Mouse (Mus musculus) hindbrain, embryonic 13.5 days (tissue): ENCODE results near the gene Gm20388. TPM values are rescaled to one million over a fixed set of nuclear protein-coding genes. Genes with fewer than 3 reads are reported as not detected.
A peak's percentile ranks its signal among the peaks of the same experiment; 100 is the strongest.

Experiments
- ATAC-seq: fragments of 200-750 bp; cut with Nextera tagmentation; 2 replicates; pipeline ENCODE4 v1.8.0; 2017; ENCODE audit warnings: moderate TSS enrichment; ENCODE audit not compliant: low FRiP score
- H3K27ac ChIP-seq: fragments of 300-500 bp; sonication (generic); 2 replicates; pipeline ENCODE4 v1.5.1; 2015; ENCODE audit warnings: inconsistent platforms, mild to moderate bottlenecking, moderate library complexity
- H3K27me3 ChIP-seq: fragments of 300-500 bp; sonication (generic); 2 replicates; pipeline ENCODE4 v1.6.1; 2015; ENCODE audit warnings: mild to moderate bottlenecking, inconsistent platforms
- H3K36me3 ChIP-seq: fragments of 300-500 bp; sonication (generic); 2 replicates; pipeline ENCODE4 v1.6.1; 2015; ENCODE audit warnings: mild to moderate bottlenecking, inconsistent platforms
- H3K4me1 ChIP-seq: fragments of 300-500 bp; sonication (generic); replicated peaks from 2 replicates; pipeline ENCODE4 v1.6.1; 2015; ENCODE audit warnings: inconsistent platforms
- H3K4me2 ChIP-seq: fragments of 300-500 bp; sonication (generic); 2 replicates; pipeline ENCODE4 v1.6.1; 2015; ENCODE audit warnings: inconsistent platforms, mild to moderate bottlenecking, moderate library complexity
- H3K4me3 ChIP-seq: fragments of 300-500 bp; sonication (generic); 2 replicates; pipeline ENCODE4 v1.5.1; 2015; ENCODE audit warnings: mild to moderate bottlenecking, inconsistent platforms
- H3K9ac ChIP-seq: fragments of 300-500 bp; sonication (generic); 2 replicates; pipeline ENCODE4 v1.6.1; 2015; ENCODE audit warnings: mild to moderate bottlenecking, inconsistent platforms
- H3K9me3 ChIP-seq: fragments of 300-500 bp; sonication (generic); 2 replicates; pipeline ENCODE4 v1.6.1; 2016; ENCODE audit warnings: inconsistent platforms
- WGBS: fragments of 180-500 bp; shearing (Covaris S2); methylation state at CpG from one replicate; pipeline ENCODE4 v1.1.7; 2015; 5-methylcytosine and 5-hydroxymethylcytosine counted together
- polyA plus RNA-seq: library from polyadenylated mRNA; unstranded; fragments of >200 nt; fragmentation: Nextera tagmentation; extraction: Ambion mirVana; gene quantifications from 2 replicates; pipeline ENCODE4 v1.2.1, GENCODE M21; 2015

Gene Gm20388
- polyA plus RNA-seq, 1 experiment from 2014 or later = 1.9 TPM

DNA sequence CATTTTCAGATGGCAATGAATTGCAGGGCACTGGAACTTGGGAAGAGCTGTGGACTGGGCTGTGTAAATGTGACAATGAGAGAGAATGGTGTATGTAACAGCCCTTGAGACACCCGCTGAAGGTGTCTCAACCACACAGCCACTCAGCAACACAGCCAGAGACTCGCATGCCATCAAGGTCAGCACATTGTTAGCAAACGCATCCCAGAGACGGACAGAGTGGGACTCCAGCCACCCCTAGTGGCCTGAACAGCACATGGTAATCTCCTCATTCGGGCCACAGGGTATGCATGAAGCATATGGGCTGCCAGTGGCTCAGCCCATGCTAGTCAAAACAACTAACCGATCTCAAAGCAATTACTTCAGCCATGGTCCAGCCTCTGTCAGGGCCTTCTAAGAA is 4468.6 kb downstream of the Gm20388 start:
- H3K27me3 ChIP-seq = no peaks in the 10 kb centered on the region
- no peak overlapping the region for H3K4me2 ChIP-seq
- peaks cover 53% of the 10 kb centered on the region for H3K36me3 ChIP-seq
- H3K4me1 ChIP-seq = peaks cover 17% of the 10 kb centered on the region
- H3K4me3 ChIP-seq = no peak overlapping the region
- H3K27ac ChIP-seq = no peak overlapping the region
- WGBS = 68% methylated on average over 6 of the region's 6 CpGs
- H3K9me3 ChIP-seq = no peaks in the 10 kb centered on the region
- no peak overlapping the region for H3K9ac ChIP-seq
- no peak for ATAC-seq

GRCm38 (mm10) chr8:124382235-124382634 is 4471.6 kb downstream of the Gm20388 start:
- Histone ChIP-seq H3K9me3 (no peaks in the 10 kb centered on the region), H3K36me3 (peaks cover 39% of the 10 kb centered on the region), H3K4me2 (no peak overlapping the region), H3K4me1 (peaks cover 25% of the 10 kb centered on the region), H3K4me3 (no peak overlapping the region), H3K27me3 (no peaks in the 10 kb centered on the region), H3K27ac (peak overlapping the region; percentile 42; the same call in 1 of the 2 replicates), H3K9ac (peak overlapping the region; percentile 36; the same call in 1 of the 2 replicates)
- 42% methylated on average over 10 of the region's 10 CpGs for WGBS
- ATAC-seq = no peak

DNA sequence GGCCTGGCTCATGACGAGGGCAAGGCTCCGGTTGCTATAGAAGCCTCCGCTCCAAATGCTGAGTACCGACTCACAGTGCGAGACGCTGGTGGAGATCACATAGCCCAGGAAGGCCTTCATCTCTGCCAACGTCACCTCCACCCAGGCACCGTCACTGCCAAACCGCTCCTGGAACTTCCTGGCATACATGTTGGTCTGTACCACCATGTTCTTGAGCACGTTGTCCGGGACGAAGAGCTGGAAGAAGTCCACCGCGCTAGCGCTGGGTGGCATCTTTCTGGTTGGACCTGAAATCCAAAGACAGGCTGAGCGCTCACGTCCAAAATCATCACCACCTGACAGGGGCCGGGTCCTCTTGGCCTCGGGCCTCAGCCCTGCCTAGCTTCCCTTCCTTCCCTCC is 4473.7 kb downstream of the Gm20388 start:
- Histone ChIP-seq H3K36me3 (peaks cover 22% of the 10 kb centered on the region), H3K9ac (no peak overlapping the region; the same call in 1 of the 2 replicates), H3K27ac (no peak overlapping the region), H3K4me2 (no peak overlapping the region), H3K9me3 (no peaks in the 10 kb centered on the region), H3K27me3 (no peaks in the 10 kb centered on the region), H3K4me1 (peaks cover 25% of the 10 kb centered on the region), H3K4me3 (no peak overlapping the region)
- no peak for ATAC-seq
- WGBS = 95% methylated on average over 19 of the region's 19 CpGs

GRCm38 (mm10) chr8:124386225-124386899 is 4475.7 kb downstream of the Gm20388 start:
- Histone ChIP-seq H3K9ac (no peak overlapping the region), H3K4me2 (no peak overlapping the region)

GRCm38 (mm10) chr8:124389495-124389894 is 4478.9 kb downstream of the Gm20388 start:
- H3K4me1 ChIP-seq = peaks cover 18% of the 10 kb centered on the region
- ATAC-seq = no peak
- WGBS = 88% methylated on average over 11 of the region's 11 CpGs

More at GRCm38 (mm10) chr8:124386225-124386899, 4475.7 kb downstream of the Gm20388 start:
- WGBS = 73% methylated on average over 23 of the region's 23 CpGs
- Histone ChIP-seq H3K9me3 (no peaks in the 10 kb centered on the region), H3K36me3 (peaks cover 14% of the 10 kb centered on the region), H3K4me1 (peaks cover 24% of the 10 kb centered on the region), H3K27ac (peak overlapping the region; percentile 45; the same call in 1 of the 2 replicates), H3K4me3 (no peak overlapping the region), H3K27me3 (no peaks in the 10 kb centered on the region)
- ATAC-seq = peak; percentile 49; the same call in 1 of the 2 replicates

DNA sequence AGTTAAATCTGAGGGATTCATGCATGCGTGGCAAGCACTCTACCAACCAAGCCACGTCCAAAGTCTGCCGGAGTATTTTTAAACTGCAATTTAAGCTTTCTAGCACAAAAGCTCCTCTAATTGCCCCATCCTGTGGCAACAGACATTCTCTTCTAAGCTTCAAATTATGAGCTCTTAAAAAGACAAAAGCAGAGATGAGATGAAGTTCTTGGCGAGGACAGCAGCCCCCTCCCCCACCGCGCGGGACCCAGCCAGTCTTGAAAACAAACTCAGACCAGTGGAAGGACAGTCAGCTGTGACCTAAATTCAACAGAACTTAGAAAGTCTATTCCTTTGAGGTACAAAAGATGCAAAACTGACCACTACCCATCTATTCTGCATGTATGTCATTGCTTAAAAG is 4480.6 kb downstream of the Gm20388 start:
- no peaks in the 10 kb centered on the region for H3K27me3 ChIP-seq
- 86% methylated on average over 7 of the region's 7 CpGs for WGBS
- H3K27ac ChIP-seq = no peak overlapping the region

More at GRCm38 (mm10) chr8:124389495-124389894, 4478.9 kb downstream of the Gm20388 start:
- Histone ChIP-seq H3K4me2 (no peak overlapping the region), H3K4me3 (no peak overlapping the region), H3K27me3 (no peaks in the 10 kb centered on the region), H3K9me3 (no peaks in the 10 kb centered on the region), H3K27ac (no peak overlapping the region), H3K36me3 (no peaks in the 10 kb centered on the region), H3K9ac (no peak overlapping the region)

DNA sequence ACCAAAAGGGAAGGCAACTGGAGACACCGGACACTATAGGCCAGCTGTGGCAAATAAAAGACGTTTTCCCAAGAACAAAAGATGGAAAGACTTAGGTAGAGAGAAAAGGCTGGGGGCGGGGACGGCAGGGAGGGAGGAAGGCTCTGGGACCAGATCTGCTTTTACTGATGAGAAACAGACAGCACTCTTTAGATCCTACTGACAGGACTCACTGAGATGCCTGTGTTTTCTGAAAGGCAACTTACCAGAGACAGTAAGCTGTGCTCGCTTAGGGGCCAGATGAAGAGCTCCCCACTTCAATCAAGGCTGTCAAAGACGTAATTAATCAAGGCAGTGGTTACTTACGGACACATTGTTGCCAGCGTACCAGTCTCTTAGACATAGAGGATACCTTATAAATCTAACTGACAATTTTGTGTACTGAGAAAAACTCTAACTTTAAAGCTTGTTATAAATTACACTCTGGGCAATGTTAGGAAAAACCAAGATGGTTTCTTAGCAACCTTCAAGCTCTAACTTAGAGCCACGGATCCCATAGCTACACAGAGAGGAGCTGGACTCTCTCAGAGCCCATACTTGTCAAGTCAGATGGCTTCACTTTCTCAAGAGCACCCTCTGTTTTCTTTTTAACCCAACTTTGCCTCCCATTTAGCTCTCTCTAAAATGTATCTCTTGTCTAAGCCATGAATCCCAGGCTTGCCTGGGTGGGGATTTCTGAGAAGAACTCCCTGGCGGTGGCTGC is 4481.8 kb downstream of the Gm20388 start:
- Histone ChIP-seq H3K4me1 (peaks cover 8% of the 10 kb centered on the region; the same call in 1 of the 2 replicates), H3K9ac (no peak overlapping the region), H3K4me2 (no peak overlapping the region), H3K27me3 (no peaks in the 10 kb centered on the region), H3K27ac (peak overlapping the region; percentile 2; the same call in 1 of the 2 replicates), H3K4me3 (no peak overlapping the region), H3K36me3 (no peaks in the 10 kb centered on the region), H3K9me3 (no peaks in the 10 kb centered on the region)
- WGBS = 44% methylated on average over 10 of the region's 10 CpGs
- no peak for ATAC-seq

More for the DNA sequence above, 4480.6 kb downstream of the Gm20388 start:
- ATAC-seq = no peak
- Histone ChIP-seq H3K9me3 (no peaks in the 10 kb centered on the region), H3K36me3 (no peaks in the 10 kb centered on the region), H3K4me2 (no peak overlapping the region), H3K4me1 (peaks cover 14% of the 10 kb centered on the region), H3K9ac (no peak overlapping the region), H3K4me3 (no peak overlapping the region)

DNA sequence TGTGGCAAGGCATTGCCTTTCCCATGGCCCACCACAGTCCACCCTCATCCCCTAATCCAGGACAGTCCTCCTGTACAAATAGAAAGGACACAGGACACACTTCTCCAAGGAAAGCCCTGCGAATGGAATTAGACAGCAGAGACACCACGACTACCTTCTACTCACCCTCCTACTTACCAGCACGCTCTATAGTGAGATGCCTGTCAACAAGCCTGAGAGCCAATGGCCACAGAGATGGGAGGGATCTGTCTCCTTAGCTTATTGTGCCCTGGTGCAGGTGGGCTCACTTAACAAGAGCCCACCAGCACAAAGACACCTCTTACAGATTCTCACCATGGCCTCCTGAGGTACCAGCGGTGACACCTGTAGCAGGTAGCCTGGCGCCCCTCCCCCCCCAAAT is 4482.4 kb downstream of the Gm20388 start:
- Histone ChIP-seq H3K4me1 (peaks cover 11% of the 10 kb centered on the region; the same call in 1 of the 2 replicates), H3K36me3 (no peaks in the 10 kb centered on the region), H3K4me2 (no peak overlapping the region), H3K27me3 (no peaks in the 10 kb centered on the region), H3K27ac (peak overlapping the region; percentile 2; the same call in 1 of the 2 replicates), H3K4me3 (no peak overlapping the region), H3K9ac (no peak overlapping the region), H3K9me3 (no peaks in the 10 kb centered on the region)
- WGBS = 85% methylated on average over 5 of the region's 5 CpGs
- ATAC-seq = no peak

- no peak overlapping the region for H3K4me3 ChIP-seq
- 84% methylated on average over 4 of the region's 4 CpGs for WGBS
- H3K9me3 ChIP-seq = no peaks in the 10 kb centered on the region
- peaks cover 14% of the 10 kb centered on the region; the same call in 1 of the 2 replicates for H3K4me1 ChIP-seq
- no peaks in the 10 kb centered on the region for H3K36me3 ChIP-seq
- no peak overlapping the region for H3K4me2 ChIP-seq
- H3K27me3 ChIP-seq = no peaks in the 10 kb centered on the region
- H3K27ac ChIP-seq = no peak overlapping the region
- no peak overlapping the region for H3K9ac ChIP-seq
- no peak for ATAC-seq
These were observed 4483.3 kb downstream of the Gm20388 start for GRCm38 (mm10) chr8:124393927-124394326.

GRCm38 (mm10) chr8:124394951-124395350 is 4484.3 kb downstream of the Gm20388 start:
- Histone ChIP-seq H3K4me2 (no peak overlapping the region), H3K36me3 (no peaks in the 10 kb centered on the region), H3K27me3 (no peaks in the 10 kb centered on the region), H3K4me1 (peaks cover 22% of the 10 kb centered on the region; the same call in 1 of the 2 replicates), H3K9me3 (no peaks in the 10 kb centered on the region), H3K4me3 (no peak overlapping the region), H3K27ac (no peak overlapping the region), H3K9ac (no peak overlapping the region)
- ATAC-seq = no peak
- 84% methylated on average over 7 of the region's 7 CpGs for WGBS
